Mouse (Mus musculus): ENCODE measurements around the gene Gm29776.

- TF ChIP-seq CTCF (IDR thresholded peaks at IDR 0.05; ENCODE audit: low read depth, low read length) (no peak), POLR2A (IDR thresholded peaks at IDR 0.05; ENCODE audit: extremely low read depth, insufficient read depth, low read length) (no peak)
Observed at GRCm38 (mm10) chr14:54712861-54713260, 14.2 kb upstream of the Gm29776 start.
